In the genomic region with DNA sequence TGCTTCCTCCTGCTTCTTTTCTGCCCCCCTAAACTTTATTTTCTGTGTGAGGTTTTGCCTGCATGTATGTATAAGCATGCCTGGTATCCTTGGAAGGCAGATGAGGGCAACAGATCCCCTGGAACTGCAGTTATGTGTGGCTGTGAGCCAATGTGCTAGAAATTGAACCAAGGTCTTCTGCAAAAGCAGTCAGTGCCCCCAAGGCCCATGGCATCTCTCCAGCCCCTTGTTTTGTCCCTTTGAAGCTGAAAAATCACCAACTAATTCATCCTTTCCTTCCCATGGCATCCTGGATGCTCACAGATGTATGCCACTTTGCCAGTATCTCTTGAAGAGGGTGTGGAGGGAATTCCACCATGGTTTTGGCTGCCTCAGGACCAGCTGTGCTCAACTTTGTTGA, we compare ENCODE assay signal across 25 mouse cellular contexts. TPM values are rescaled to one million over a fixed set of nuclear protein-coding genes. Genes with fewer than 3 reads are reported as not detected.
"Had no signal": no experiment of that assay in that cellular context is flagged by ENCODE, and none has a peak within 500 bp of the region (broad histone marks: within the 10 kb centered on the region; RNA-seq: fewer than 3 reads in every experiment).

No protein-coding gene starts in this region.

- H3K4me1 ChIP-seq: liver, embryonic 13.5 days; megakaryocyte, embryonic 14.5 days; midbrain, embryonic 10.5 days; midbrain, embryonic 13.5 days had no signal

- H3K9me3 ChIP-seq: liver, embryonic 13.5 days; megakaryocyte, embryonic 14.5 days; midbrain, embryonic 10.5 days; midbrain, embryonic 13.5 days; neural tube, embryonic 13.5 days had no signal

- DNase-seq: kidney, postnatal 25 days; layer of hippocampus, adult 9-11 months; layer of hippocampus, postnatal 36 days; liver, embryonic 13.5 days; lung, adult 2 months; lung, postnatal 14 days; right cerebral cortex, postnatal 4 days; thymus, adult 2 months; thymus, postnatal 14 days; thymus, postnatal 4 days had no signal

- H3K4me2 ChIP-seq: liver, embryonic 13.5 days; midbrain, embryonic 13.5 days; neural tube, embryonic 13.5 days had no signal

- ATAC-seq: midbrain, embryonic 13.5 days; midbrain, embryonic 16.5 days had no signal

- H3K4me3 ChIP-seq: layer of hippocampus, adult 2 months; left cerebral cortex, adult 2 months; liver, embryonic 13.5 days; megakaryocyte, embryonic 14.5 days; midbrain, embryonic 10.5 days; midbrain, embryonic 13.5 days; myocyte; neural tube, embryonic 13.5 days had no signal

- H3K27ac ChIP-seq: kidney, postnatal 0 days; layer of hippocampus, adult 2 months; left cerebral cortex, adult 2 months; liver, embryonic 13.5 days; midbrain, embryonic 10.5 days; midbrain, embryonic 13.5 days; neural tube, embryonic 13.5 days; stomach, postnatal 0 days had no signal

- H3K9ac ChIP-seq: liver, embryonic 13.5 days; midbrain, embryonic 13.5 days; neural tube, embryonic 13.5 days had no signal

- H3K27me3 ChIP-seq: midbrain, embryonic 13.5 days; neural tube, embryonic 13.5 days had no signal

- H3K36me3 ChIP-seq: liver, embryonic 13.5 days; midbrain, embryonic 10.5 days; midbrain, embryonic 13.5 days; neural tube, embryonic 13.5 days had no signal

RNA-seq across cellular contexts. Expression of a gene that starts 40.0 kb away (rescaled TPM):
- total RNA-seq: monocyte, adult 5-6 weeks had no signal

RNA-seq across cellular contexts. Expression of a gene that starts 50.9 kb away (rescaled TPM):
- total RNA-seq: layer of hippocampus, adult 2 months; layer of hippocampus, postnatal 36 days; left cerebral cortex, adult 2 months; left cerebral cortex, postnatal 36 days; liver, adult 2 months; monocyte, adult 5-6 weeks had no signal
- polyA plus RNA-seq: large intestine, adult 2 months; liver, adult 2 months; liver, embryonic 13.5 days; liver, embryonic 16.5 days; stomach, postnatal 0 days had no signal
